Mouse (Mus musculus): ENCODE measurements around the gene Igf2bp2.
A peak's percentile ranks its signal among the peaks of the same experiment; 100 is the strongest.

Gene Igf2bp2

DNA sequence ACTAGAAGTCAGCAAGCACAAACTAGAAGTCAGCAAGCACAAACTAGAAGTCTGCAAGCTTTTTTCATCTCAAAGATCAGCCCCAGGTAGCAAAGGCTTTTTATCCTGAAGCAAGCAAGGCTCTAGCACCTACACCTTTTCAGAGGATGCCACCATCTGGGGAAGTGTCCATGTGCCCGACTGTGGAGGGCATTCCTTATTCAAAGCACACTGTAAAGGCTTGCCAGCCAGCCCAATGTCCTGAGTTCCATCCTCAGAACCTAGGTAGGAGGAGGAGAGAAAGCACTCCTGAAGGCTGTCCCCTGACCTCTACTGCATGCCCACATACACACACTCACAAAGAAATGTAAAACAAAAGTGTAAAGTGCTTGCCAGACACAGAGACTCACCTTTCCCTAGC lies 16.0 kb downstream of the Igf2bp2 start:
- DNase-seq: no peak

DNA sequence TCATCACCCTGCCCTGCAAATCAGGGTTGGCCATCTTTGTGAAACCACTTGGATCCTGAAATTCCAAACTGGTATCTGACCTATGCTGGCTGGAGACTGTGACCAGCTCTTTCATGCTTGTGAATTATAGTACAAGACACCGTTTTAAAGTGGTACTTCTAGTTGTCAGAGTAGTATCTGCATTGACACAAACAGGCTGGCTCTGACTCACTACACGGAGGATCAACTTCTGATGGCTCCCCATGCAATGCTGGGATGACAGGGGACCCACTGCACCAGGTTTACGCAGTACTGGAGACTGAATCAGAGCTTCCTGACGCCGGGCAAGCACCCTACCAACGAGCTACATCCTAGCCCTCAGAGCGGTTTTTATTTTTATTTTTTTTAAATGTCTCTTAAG lies 17.0 kb downstream of the Igf2bp2 start:
- no peak for DNase-seq

- no peak for DNase-seq
Measured at GRCm38 (mm10) chr16:22144490-22144889, 18.6 kb downstream of the Igf2bp2 start.

DNA sequence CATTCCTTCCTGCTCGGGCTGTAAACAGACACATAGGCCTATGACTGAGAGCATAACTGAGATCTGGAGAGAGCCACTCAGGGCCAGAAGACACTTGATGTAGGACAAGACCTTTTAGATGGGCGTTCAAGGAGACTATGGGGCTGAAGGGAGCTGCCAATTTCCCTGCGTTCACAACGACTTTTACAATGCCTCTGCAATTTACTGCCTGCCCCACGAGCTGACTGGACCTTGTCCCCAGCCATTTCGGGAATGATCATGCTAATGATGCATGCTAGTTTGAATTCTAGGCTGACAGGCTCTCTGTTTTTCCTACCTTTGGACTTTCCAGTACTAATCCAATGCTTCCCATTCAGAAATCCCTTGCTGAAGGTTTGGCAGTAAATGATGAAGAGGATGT lies 22.2 kb downstream of the Igf2bp2 start:
- DNase-seq: no peak

DNA sequence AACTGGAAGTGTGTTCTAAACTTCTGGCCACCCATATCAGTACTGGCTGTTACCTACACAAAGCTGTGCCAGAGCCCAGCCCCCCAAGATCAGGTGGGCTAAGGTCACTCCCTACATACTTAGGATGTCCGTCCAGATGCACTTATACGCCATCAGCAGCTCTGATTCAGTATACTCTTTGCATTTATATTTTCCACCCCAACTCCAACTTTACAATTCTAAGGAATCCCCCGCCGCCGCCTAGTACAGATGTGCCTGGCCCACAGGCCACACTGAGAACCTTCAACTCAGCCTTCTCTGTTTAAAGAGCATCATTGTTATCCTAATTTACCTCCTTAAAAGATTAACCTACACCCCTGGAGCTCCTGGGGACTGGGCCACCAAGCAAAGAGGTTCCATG lies 23.3 kb downstream of the Igf2bp2 start:
- DNase-seq: no peak

DNA sequence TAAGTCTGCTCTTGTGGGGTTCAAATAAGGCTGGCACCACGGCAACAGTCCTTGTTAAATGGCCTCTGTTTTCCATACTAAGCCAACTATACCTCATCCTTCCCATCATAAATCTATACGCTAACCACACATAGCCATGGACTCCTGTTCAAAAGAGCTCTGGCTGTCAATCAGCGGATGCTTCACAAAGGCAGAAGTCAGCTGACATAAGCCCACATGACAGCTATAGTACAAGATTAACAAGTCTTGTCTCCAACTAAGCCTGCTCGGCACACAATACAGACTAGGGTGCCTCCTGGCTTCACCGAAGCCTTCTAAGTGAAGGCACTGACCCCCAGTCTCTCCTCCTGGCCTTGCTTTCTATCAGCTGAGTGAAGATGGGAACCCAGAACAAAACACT lies 26.9 kb downstream of the Igf2bp2 start:
- DNase-seq: no peak

DNA sequence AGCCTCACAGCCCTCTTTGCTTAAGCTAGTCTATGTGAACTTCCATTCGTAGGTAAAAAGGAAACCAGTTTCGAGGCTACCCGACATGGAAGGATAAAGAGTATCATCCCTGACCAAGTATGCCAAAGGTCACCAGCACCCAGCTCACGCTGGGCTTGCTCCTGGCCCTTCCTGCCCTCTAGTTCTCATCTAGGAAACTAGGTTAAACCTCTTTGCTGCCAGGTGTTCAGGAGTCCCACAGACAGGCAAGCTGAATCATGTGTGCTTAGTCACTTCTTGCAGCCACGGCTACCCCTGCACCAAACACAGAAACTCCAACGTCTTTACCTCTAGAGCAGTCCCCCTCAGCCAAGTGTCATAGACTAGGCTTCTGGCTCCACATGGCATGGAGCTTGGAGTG lies 31.8 kb downstream of the Igf2bp2 start:
- DNase-seq: no peak

DNA sequence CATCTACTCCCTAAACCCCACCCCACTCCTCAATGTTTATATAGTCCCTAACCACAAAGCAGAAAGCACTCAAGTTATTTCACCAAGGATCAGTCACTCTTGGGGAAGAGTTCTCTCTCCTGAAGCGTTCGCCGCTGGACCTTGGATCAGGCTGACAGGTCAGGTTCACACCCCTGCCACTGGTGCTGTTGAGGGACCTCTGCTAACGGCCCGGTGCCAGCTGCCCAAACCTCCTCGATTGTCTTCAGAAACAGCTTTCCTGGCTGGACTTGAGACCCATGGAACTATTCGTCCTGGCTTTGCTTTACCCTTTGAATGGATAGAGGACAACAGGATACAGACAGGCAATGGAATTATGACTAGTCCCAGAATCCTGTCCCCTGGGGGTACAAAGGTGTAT lies 33.6 kb downstream of the Igf2bp2 start:
- no peak for DNase-seq

DNA sequence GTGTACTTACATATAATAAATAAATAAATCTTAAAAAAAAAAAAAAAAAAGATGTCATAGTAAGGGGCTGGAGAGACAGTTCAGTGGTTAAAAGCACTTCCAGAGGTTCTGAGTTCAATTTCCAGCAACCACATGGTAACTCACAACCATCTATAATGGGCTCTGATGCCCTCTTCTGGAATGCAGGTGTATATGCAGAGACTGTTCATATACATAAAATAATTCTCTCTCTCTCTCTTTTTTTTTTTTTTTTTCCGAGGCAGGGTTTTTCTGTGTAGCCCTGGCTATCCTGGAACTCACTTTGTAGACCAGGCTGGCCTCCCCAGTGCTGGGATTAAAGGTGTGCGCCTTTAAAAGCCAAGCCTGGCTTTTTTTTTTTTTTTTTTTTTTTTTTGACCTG lies 34.5 kb downstream of the Igf2bp2 start:
- DNase-seq: no peak

DNA sequence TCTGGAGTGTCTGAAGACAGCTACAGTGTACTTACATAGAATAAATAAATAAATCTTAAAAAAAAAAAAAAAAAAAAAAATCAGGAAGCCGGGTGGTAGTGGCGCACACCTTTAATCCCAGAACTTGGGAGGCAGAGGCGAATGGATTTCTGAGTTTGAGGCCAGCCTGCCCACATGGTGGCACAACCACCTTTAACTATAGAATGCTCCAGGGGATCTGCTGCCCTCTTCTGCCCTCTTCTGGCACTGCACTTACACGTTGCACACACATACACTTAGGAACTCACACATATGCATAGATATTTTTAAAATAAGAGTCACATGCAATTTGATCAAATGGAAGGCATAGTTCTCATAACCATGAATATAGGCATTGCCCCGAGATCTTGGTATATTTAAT lies 35.3 kb downstream of the Igf2bp2 start:
- DNase-seq: no peak

DNA sequence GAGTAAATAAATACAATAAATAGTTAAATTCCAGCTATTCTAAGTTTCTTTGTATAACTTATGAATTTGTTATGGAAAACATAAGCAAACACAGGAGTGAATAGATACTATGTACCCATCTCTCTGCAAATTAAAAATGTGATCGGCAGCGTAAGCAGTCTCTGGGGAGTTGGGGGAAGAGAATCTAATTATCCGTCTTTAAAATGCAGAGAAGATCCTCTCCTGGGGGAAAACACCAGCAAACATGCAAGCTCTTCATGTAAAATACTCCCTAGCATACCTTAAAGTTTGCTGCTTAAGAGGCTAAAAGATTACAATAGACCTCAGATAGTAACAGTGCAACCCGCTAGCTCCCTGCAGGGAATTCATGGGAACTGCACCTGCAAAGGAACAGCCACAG lies 36.2 kb downstream of the Igf2bp2 start:
- DNase-seq: no peak

GRCm38 (mm10) chr16:22124325-22124918 lies 38.7 kb downstream of the Igf2bp2 start:
- no peak for DNase-seq

GRCm38 (mm10) chr16:22123658-22124057 lies 39.4 kb downstream of the Igf2bp2 start:
- DNase-seq: peak; percentile 74

DNA sequence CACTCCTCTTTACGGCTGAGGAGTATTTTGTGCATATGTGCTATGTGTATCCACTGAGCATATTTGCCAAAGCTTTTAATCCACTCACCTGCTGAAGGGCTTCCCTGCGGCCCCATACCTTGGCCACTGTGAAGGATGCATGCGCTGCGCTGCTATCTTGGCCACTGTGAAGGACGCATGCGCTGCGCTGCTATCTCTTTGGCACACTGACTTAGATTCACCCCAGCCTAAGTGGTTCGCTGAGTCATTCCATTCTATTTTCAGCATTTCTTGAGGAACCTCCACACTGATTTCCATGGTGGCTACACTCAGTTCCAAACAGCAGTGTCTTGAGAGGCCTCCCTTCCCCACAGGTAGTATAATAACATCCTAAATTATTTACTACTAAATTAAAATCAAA lies 42.0 kb downstream of the Igf2bp2 start:
- peak; percentile 11 for DNase-seq

DNA sequence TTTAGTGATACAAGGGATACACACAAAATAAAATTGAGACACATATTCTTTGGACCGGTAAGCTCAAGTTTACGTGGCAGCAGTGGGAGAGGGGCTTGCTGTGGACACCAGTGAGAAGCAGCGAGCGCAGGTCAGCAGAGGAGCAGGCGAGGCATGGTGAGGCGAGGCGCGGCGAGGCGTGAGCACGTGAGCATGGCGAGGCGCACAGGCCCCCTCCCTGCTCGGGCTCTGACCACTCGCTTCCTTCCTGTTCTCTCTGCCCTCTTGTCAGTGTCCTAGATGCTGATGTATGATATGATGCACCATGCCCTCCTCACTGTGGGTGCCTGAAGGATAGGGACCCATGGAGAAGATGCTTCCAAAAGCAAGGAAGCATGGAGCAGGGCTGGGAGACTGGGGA lies 43.6 kb downstream of the Igf2bp2 start:
- DNase-seq: peak; percentile 9

- no peak for DNase-seq
Measured at GRCm38 (mm10) chr16:22118716-22119501, 44.2 kb downstream of the Igf2bp2 start.

- no peak for DNase-seq
Measured at GRCm38 (mm10) chr16:22118151-22118550, 44.9 kb downstream of the Igf2bp2 start.

DNA sequence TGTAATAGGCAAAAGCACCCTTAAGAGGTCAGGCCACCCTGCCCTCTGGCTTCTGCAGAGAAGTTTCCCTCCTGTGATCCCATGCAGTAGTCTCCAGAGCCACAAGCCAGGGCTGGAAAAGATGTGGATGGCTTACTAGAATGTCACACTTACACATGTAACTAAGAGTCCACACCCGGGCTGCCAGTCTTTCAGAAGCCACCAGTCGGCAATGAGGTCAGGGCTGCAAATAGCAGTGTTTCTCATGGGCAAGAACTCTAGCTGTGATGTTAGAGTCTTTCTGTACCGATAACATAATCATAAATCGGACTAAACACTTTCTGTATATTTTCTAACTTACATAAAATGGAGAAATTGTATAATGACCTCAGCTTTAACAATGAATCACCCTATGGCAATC lies 46.4 kb downstream of the Igf2bp2 start:
- no peak for DNase-seq

DNA sequence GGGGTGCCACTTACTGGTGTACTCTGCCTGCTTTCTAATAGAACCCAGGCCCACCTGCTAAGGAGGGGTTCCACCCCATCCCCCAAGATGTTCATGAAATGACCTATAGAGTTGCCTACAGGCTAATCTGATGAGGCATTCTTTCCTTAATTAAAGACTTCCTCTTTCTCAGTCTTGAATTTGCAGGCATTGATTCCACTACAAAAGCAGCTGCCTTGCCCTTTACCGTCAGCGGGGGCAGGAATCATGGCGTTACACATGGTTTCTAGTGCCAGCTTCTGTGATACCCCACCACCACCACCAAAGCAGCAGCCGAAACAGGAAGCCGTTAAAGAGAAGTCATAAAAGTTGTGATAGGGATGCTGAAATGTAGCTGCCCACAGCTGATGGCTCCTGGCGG lies 47.0 kb downstream of the Igf2bp2 start:
- DNase-seq: no peak

GRCm38 (mm10) chr16:22110036-22110435 lies 53.1 kb downstream of the Igf2bp2 start:
- DNase-seq: no peak

DNA sequence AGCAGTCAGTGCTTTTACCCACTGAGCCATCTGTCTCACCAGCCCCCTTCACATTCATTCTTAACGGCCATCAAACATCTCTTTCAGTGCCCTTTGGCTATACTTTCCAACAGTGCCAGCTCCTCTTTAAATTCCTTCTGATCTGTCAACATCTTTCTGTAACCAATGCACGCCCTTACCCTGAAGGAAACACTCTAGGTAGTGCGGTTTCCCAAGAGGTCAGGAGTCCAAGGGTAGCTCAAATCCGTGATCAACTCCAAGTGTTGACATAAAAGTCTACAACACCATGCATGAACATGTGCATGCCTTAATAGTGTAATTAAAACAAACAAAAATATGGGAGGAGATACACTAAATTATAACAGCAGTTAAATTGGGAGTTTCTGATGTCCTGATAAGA lies 53.9 kb downstream of the Igf2bp2 start:
- no peak for DNase-seq

GRCm38 (mm10) chr16:22107897-22108516 lies 55.1 kb downstream of the Igf2bp2 start:
- peak; percentile 57 for DNase-seq

- no peak for DNase-seq
Measured at GRCm38 (mm10) chr16:22106012-22106584, 57.0 kb downstream of the Igf2bp2 start.

GRCm38 (mm10) chr16:22100067-22100466 lies 63.0 kb downstream of the Igf2bp2 start:
- DNase-seq: no peak
